Comparison of ENCODE assay signal across 14 mouse cellular contexts in genomic region chr1:165536079-165536675, GRCm38 (mm10). TPM values are rescaled to one million over a fixed set of nuclear protein-coding genes. Genes with fewer than 3 reads are reported as not detected.
DNase-seq lines count a peak whose midpoint lies in the region; ATAC-seq lines count a peak whose summit lies in the region.
"Had no signal": no experiment of that assay in that cellular context is flagged by ENCODE, and none has a peak within 500 bp of the region (broad histone marks: within the 10 kb centered on the region; RNA-seq: fewer than 3 reads in every experiment).

No protein-coding gene starts in this region.

- no peak overlapping the region for H3K9ac ChIP-seq in hindbrain, embryonic 14.5 days
- no peak overlapping the region for H3K9ac ChIP-seq in forebrain, embryonic 16.5 days (replicated peaks; ENCODE audit: low read depth, low read length)
- H3K9ac ChIP-seq: liver, embryonic 14.5 days; neural tube, embryonic 13.5 days had no signal

- DNase-seq in adrenal gland, adult (ENCODE audit: inconsistent age in 2 of 2, low spot score in 1 of 2): peak; percentile 60 to 85
- peak; percentile 4 for DNase-seq in adrenal gland, postnatal 25 days
- peak; percentile 13 to 17 for DNase-seq in heart, postnatal 14 days
- peak; percentile 14 to 38 for DNase-seq in kidney, postnatal 36 days
- DNase-seq in hindbrain, embryonic 14.5 days (ENCODE audit: low spot score): no peak
- DNase-seq in cerebellum, adult 11 months: no peak
- DNase-seq: thymus, postnatal 25 days had no signal

- no peak overlapping the region for H3K4me3 ChIP-seq in hindbrain, embryonic 14.5 days (replicated peaks; ENCODE audit: low read length)
- H3K4me3 ChIP-seq in forebrain, embryonic 16.5 days (replicated peaks; ENCODE audit: low read length): no peak overlapping the region
- H3K4me3 ChIP-seq: hindbrain, embryonic 10.5 days; megakaryocyte, embryonic 14.5 days; neural tube, embryonic 13.5 days had no signal

- 77% methylated on average over 12 of the region's 12 CpGs for WGBS in hindbrain, embryonic 14.5 days
- WGBS in forebrain, embryonic 16.5 days: 65% methylated on average over 12 of the region's 12 CpGs

- no peaks in the 10 kb centered on the region for H3K27me3 ChIP-seq in hindbrain, embryonic 14.5 days (ENCODE audit: control insufficient read depth, insufficient read depth, low read length)
- H3K27me3 ChIP-seq in forebrain, embryonic 16.5 days (replicated peaks; ENCODE audit: control insufficient read depth, insufficient read depth, low read length): no peaks in the 10 kb centered on the region
- H3K27me3 ChIP-seq: megakaryocyte, embryonic 14.5 days; neural tube, embryonic 13.5 days had no signal

- no peak overlapping the region for H3K27ac ChIP-seq in hindbrain, embryonic 14.5 days
- H3K27ac ChIP-seq in forebrain, embryonic 16.5 days (ENCODE audit: low read length): no peak overlapping the region
- H3K27ac ChIP-seq: hindbrain, embryonic 10.5 days; liver, embryonic 14.5 days; neural tube, embryonic 13.5 days had no signal

- H3K4me2 ChIP-seq in hindbrain, embryonic 14.5 days (replicated peaks): no peak overlapping the region
- H3K4me2 ChIP-seq in forebrain, embryonic 16.5 days (ENCODE audit: low read length): no peak overlapping the region
- H3K4me2 ChIP-seq: neural tube, embryonic 13.5 days had no signal

- H3K9me3 ChIP-seq in hindbrain, embryonic 14.5 days (ENCODE audit: control insufficient read depth, low read length): no peaks in the 10 kb centered on the region
- no peaks in the 10 kb centered on the region for H3K9me3 ChIP-seq in forebrain, embryonic 16.5 days (ENCODE audit: control insufficient read depth, low read length)
- H3K9me3 ChIP-seq: G1E; hindbrain, embryonic 10.5 days; megakaryocyte, embryonic 14.5 days; neural tube, embryonic 13.5 days had no signal

- no peaks in the 10 kb centered on the region for H3K4me1 ChIP-seq in hindbrain, embryonic 14.5 days (replicated peaks; ENCODE audit: control insufficient read depth, insufficient read depth, low read length)
- no peaks in the 10 kb centered on the region for H3K4me1 ChIP-seq in forebrain, embryonic 16.5 days (replicated peaks; ENCODE audit: control insufficient read depth, insufficient read depth, low read length)
- H3K4me1 ChIP-seq: hindbrain, embryonic 10.5 days; megakaryocyte, embryonic 14.5 days; neural tube, embryonic 13.5 days had no signal

- H3K36me3 ChIP-seq in hindbrain, embryonic 14.5 days (replicated peaks; ENCODE audit: control insufficient read depth, insufficient read depth): no peaks in the 10 kb centered on the region
- no peaks in the 10 kb centered on the region for H3K36me3 ChIP-seq in forebrain, embryonic 16.5 days (ENCODE audit: control insufficient read depth, insufficient read depth)
- H3K36me3 ChIP-seq: G1E; hindbrain, embryonic 10.5 days; neural tube, embryonic 13.5 days had no signal

- ATAC-seq in hindbrain, embryonic 14.5 days (ENCODE audit: low FRiP score): no peak
- no peak for ATAC-seq in forebrain, embryonic 16.5 days

- intact Hi-C loops in heart, postnatal 14 days (cut with DNase I): no loop called here

RNA-seq across cellular contexts. Expression of gene Adcy10, which starts 51.2 kb away (rescaled TPM):
- 0.62 and 0.70 TPM in 2 replicates for total RNA-seq in adrenal gland, postnatal 25 days (2021)
- under 1 TPM in 1 of 2 experiments, not detected in 1; 0.17 TPM for total RNA-seq in heart, postnatal 14 days (2021)
- 0.21 and 0.79 TPM in 2 replicates for polyA plus RNA-seq in hindbrain, embryonic 14.5 days (2014; fragmentation: Nextera tagmentation; extraction: Ambion mirVana)
- 0.22 and 0.29 TPM in 2 replicates for polyA plus RNA-seq in forebrain, embryonic 16.5 days (2015; fragmentation: Nextera tagmentation; extraction: Ambion mirVana)
- total RNA-seq: common myeloid progenitor, adult 5-6 weeks had no signal
- polyA plus RNA-seq: G1E; hindbrain, embryonic 10.5 days had no signal

Comparison
In these comparisons a context has a peak if more than half of its experiments do, and no peak if none do; other contexts are left out.
1. DNase-seq: peak in adrenal gland, adult (2 of 2), adrenal gland, postnatal 25 days (single experiment), heart, postnatal 14 days (2 of 2) and kidney, postnatal 36 days (2 of 2); none in hindbrain, embryonic 14.5 days (single experiment) and cerebellum, adult 11 months (single experiment).